ENCODE assay signal across 8 mouse cellular contexts in the genomic region with DNA sequence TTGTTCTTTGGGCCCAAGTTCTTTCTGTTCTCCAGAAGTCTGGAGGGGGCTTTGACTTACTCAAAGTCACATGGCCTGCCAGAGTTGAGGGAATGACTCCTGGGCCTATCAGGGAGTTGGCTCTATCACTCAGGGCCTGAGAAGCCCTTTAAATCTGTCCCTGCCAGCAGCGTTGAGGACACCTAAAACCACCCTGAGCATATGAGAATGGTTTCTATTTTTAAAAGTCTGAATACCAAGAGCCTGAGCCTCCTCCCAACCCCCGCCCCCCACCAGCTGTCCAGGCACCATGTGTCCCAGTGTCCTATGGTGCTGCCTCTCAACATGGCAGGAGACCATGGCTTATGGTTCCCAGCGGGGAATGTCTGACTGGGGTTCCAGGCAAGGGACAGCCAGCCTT. TPM values are rescaled to one million over a fixed set of nuclear protein-coding genes. Genes with fewer than 3 reads are reported as not detected.
DNase-seq lines count a peak whose midpoint lies in the region; ATAC-seq and TF ChIP-seq lines count a peak whose summit lies in the region.

No protein-coding gene starts in this region.

- H3K36me3 ChIP-seq in neural tube, embryonic 11.5 days (ENCODE audit: control insufficient read depth, insufficient read depth, low read length), result peaks cover 7% of the 10 kb centered on the region
- peaks cover 7% of the 10 kb centered on the region for H3K36me3 ChIP-seq in forebrain, postnatal 0 days (ENCODE audit: insufficient read depth)
- peaks cover 4% of the 10 kb centered on the region; the same call in 1 of the 2 replicates for H3K36me3 ChIP-seq in hindbrain, postnatal 0 days (ENCODE audit: insufficient read depth, low read length)
- H3K36me3 ChIP-seq in stomach, embryonic 14.5 days (ENCODE audit: control insufficient read depth, insufficient read depth, low read length), result peaks cover 17% of the 10 kb centered on the region

- H3K9ac ChIP-seq in neural tube, embryonic 11.5 days (ENCODE audit: low read length), result peak overlapping the region; percentile 87
- H3K9ac ChIP-seq in forebrain, postnatal 0 days, result peak overlapping the region; percentile 75; the same call in 1 of the 2 replicates
- H3K9ac ChIP-seq in hindbrain, postnatal 0 days (replicated peaks; ENCODE audit: low read length), result peak overlapping the region; percentile 75; the same call in 1 of the 2 replicates
- H3K9ac ChIP-seq in stomach, embryonic 14.5 days (replicated peaks; ENCODE audit: low read depth, low read length), result peak overlapping the region; percentile 65

- peak overlapping the region; percentile 87 for H3K4me3 ChIP-seq in neural tube, embryonic 11.5 days (ENCODE audit: low read depth, low read length)
- peak overlapping the region; percentile 67; the same call in 1 of the 2 replicates for H3K4me3 ChIP-seq in forebrain, postnatal 0 days (ENCODE audit: low read depth, low read length)
- peak overlapping the region; percentile 65 for H3K4me3 ChIP-seq in hindbrain, postnatal 0 days (ENCODE audit: low read length)
- H3K4me3 ChIP-seq in stomach, embryonic 14.5 days (ENCODE audit: low read depth, low read length), result peak overlapping the region; percentile 69

- H3K4me2 ChIP-seq in neural tube, embryonic 11.5 days (ENCODE audit: low read depth), result peak overlapping the region; percentile 90
- H3K4me2 ChIP-seq in forebrain, postnatal 0 days (ENCODE audit: low read depth), result peak overlapping the region; percentile 85
- H3K4me2 ChIP-seq in hindbrain, postnatal 0 days (ENCODE audit: low read depth, low read length), result peak overlapping the region; percentile 75
- H3K4me2 ChIP-seq in stomach, embryonic 14.5 days (replicated peaks; ENCODE audit: low read depth, low read length), result peak overlapping the region; percentile 88

- no peaks in the 10 kb centered on the region for H3K9me3 ChIP-seq in neural tube, embryonic 11.5 days (ENCODE audit: control insufficient read depth, low read length)
- H3K9me3 ChIP-seq in forebrain, postnatal 0 days (ENCODE audit: low read length), result no peaks in the 10 kb centered on the region
- no peaks in the 10 kb centered on the region for H3K9me3 ChIP-seq in hindbrain, postnatal 0 days (ENCODE audit: low read length)
- H3K9me3 ChIP-seq in stomach, embryonic 14.5 days (ENCODE audit: control insufficient read depth, low read depth, low read length), result no peaks in the 10 kb centered on the region

- peaks cover 15% of the 10 kb centered on the region for H3K4me1 ChIP-seq in neural tube, embryonic 11.5 days (ENCODE audit: control insufficient read depth, insufficient read depth, low read length)
- H3K4me1 ChIP-seq in forebrain, postnatal 0 days (ENCODE audit: insufficient read depth), result peaks cover 22% of the 10 kb centered on the region; the same call in 1 of the 2 replicates
- H3K4me1 ChIP-seq in hindbrain, postnatal 0 days (ENCODE audit: insufficient read depth, low read length), result peaks cover 21% of the 10 kb centered on the region
- H3K4me1 ChIP-seq in stomach, embryonic 14.5 days (ENCODE audit: control insufficient read depth, insufficient read depth, low read length), result peaks cover 16% of the 10 kb centered on the region

- 56% methylated on average over 3 of the region's 3 CpGs for WGBS in neural tube, embryonic 11.5 days
- WGBS in forebrain, postnatal 0 days, result 40% methylated on average over 3 of the region's 3 CpGs
- WGBS in hindbrain, postnatal 0 days, result 51% methylated on average over 3 of the region's 3 CpGs
- 35% methylated on average over 3 of the region's 3 CpGs for WGBS in stomach, embryonic 14.5 days

- DNase-seq in neural tube, embryonic 11.5 days (ENCODE audit: low spot score), result no peak
- no peak for DNase-seq in neural tube, embryonic 10.5 days (ENCODE audit: extremely low spot score, low spot score)
- DNase-seq in forebrain, postnatal 0 days, result no peak
- no peak for DNase-seq in hindbrain, postnatal 0 days (ENCODE audit: low spot score)
- no peak for DNase-seq in right cerebral cortex, postnatal 25 days
- no peak for DNase-seq in left cerebral cortex, adult 11 months (ENCODE audit: low spot score)
- DNase-seq in lung, postnatal 36 days, result no peak

- H3K27me3 ChIP-seq in neural tube, embryonic 11.5 days (ENCODE audit: control insufficient read depth, insufficient read depth, low read length), result no peaks in the 10 kb centered on the region
- H3K27me3 ChIP-seq in forebrain, postnatal 0 days (ENCODE audit: insufficient read depth, low read length), result no peaks in the 10 kb centered on the region
- no peaks in the 10 kb centered on the region for H3K27me3 ChIP-seq in hindbrain, postnatal 0 days (ENCODE audit: insufficient read depth, low read length)
- no peaks in the 10 kb centered on the region for H3K27me3 ChIP-seq in stomach, embryonic 14.5 days (ENCODE audit: control insufficient read depth, insufficient read depth, low read length)

- no peak for TF ChIP-seq CTCF in forebrain, postnatal 0 days (IDR thresholded peaks at IDR 0.05; ENCODE audit: low read depth)
- TF ChIP-seq CTCF in hindbrain, postnatal 0 days (IDR thresholded peaks at IDR 0.05; ENCODE audit: low read depth), result no peak

- ATAC-seq in neural tube, embryonic 11.5 days (ENCODE audit: insufficient read depth, low FRiP score, low TSS enrichment), result no peak
- ATAC-seq in forebrain, postnatal 0 days, result no peak
- no peak for ATAC-seq in hindbrain, postnatal 0 days
- ATAC-seq in stomach, embryonic 14.5 days (ENCODE audit: insufficient number of reproducible peaks, insufficient read depth, low FRiP score, low read depth), result no peak

- H3K27ac ChIP-seq in neural tube, embryonic 11.5 days (ENCODE audit: low read depth, low read length), result no peak overlapping the region
- H3K27ac ChIP-seq in forebrain, postnatal 0 days (ENCODE audit: low read depth, low read length), result no peak overlapping the region
- no peak overlapping the region for H3K27ac ChIP-seq in hindbrain, postnatal 0 days
- H3K27ac ChIP-seq in stomach, embryonic 14.5 days (ENCODE audit: low read length), result peak overlapping the region; percentile 58; the same call in 1 of the 2 replicates

RNA-seq across cellular contexts. Expression of gene Cand2, which starts 1.5 kb away (rescaled TPM):
- polyA plus RNA-seq in neural tube, embryonic 11.5 days (2014; fragmentation: Nextera tagmentation; extraction: Ambion mirVana), result 37.7 and 37.9 TPM in 2 replicates
- 5.2 and 6.6 TPM in 2 replicates for total RNA-seq in forebrain, postnatal 0 days (2014; rRNA removed)
- polyA plus RNA-seq in forebrain, postnatal 0 days (2015; fragmentation: Nextera tagmentation; extraction: Ambion mirVana), result 2.9 and 4.2 TPM in 2 replicates
- total RNA-seq in hindbrain, postnatal 0 days (2014; rRNA removed), result 10.5 and 12.5 TPM in 2 replicates
- polyA plus RNA-seq in hindbrain, postnatal 0 days (2015; fragmentation: Nextera tagmentation; extraction: Ambion mirVana), result 4.5 and 5.5 TPM in 2 replicates
- polyA plus RNA-seq in stomach, embryonic 14.5 days (2014; fragmentation: Nextera tagmentation; extraction: Ambion mirVana), result 27.7 and 31.0 TPM in 2 replicates

RNA-seq across cellular contexts. Expression of gene Tmem40, which starts 13.6 kb away (rescaled TPM):
- polyA plus RNA-seq in neural tube, embryonic 11.5 days (2014; fragmentation: Nextera tagmentation; extraction: Ambion mirVana), result 2.0 and 2.3 TPM in 2 replicates
- 0.38 and 1.4 TPM in 2 replicates for total RNA-seq in forebrain, postnatal 0 days (2014; rRNA removed)
- 0.73 and 1.1 TPM in 2 replicates for polyA plus RNA-seq in forebrain, postnatal 0 days (2015; fragmentation: Nextera tagmentation; extraction: Ambion mirVana)
- total RNA-seq in hindbrain, postnatal 0 days (2014; rRNA removed), result 0.68 and 2.5 TPM in 2 replicates
- polyA plus RNA-seq in hindbrain, postnatal 0 days (2015; fragmentation: Nextera tagmentation; extraction: Ambion mirVana), result 2.5 and 2.9 TPM in 2 replicates
- polyA plus RNA-seq in stomach, embryonic 14.5 days (2014; fragmentation: Nextera tagmentation; extraction: Ambion mirVana), result 3.3 and 4.8 TPM in 2 replicates

RNA-seq across cellular contexts. Expression of gene Rpl32, which starts 32.7 kb away (rescaled TPM):
- polyA plus RNA-seq in neural tube, embryonic 11.5 days (2014; fragmentation: Nextera tagmentation; extraction: Ambion mirVana), result 1,610 and 1,750 TPM in 2 replicates
- total RNA-seq in forebrain, postnatal 0 days (2014; rRNA removed), result 1,524 and 2,855 TPM in 2 replicates
- 1,212 and 1,517 TPM in 2 replicates for polyA plus RNA-seq in forebrain, postnatal 0 days (2015; fragmentation: Nextera tagmentation; extraction: Ambion mirVana)
- 790 and 802 TPM in 2 replicates for total RNA-seq in hindbrain, postnatal 0 days (2014; rRNA removed)
- polyA plus RNA-seq in hindbrain, postnatal 0 days (2015; fragmentation: Nextera tagmentation; extraction: Ambion mirVana), result 1,119 and 1,169 TPM in 2 replicates
- 2,694 and 2,736 TPM in 2 replicates for polyA plus RNA-seq in stomach, embryonic 14.5 days (2014; fragmentation: Nextera tagmentation; extraction: Ambion mirVana)
